Mouse (Mus musculus) heart, postnatal 0 days (tissue): Measurements from ENCODE around the gene Dbp.

Source experiments
- CTCF ChIP-seq: IDR thresholded peaks from 2 replicates; pipeline ENCODE4 v1.5.1; 2016; ENCODE audit warnings: antibody characterized with exemption, control low read depth, low read depth
- EP300 ChIP-seq: IDR thresholded peaks from 2 replicates; pipeline ENCODE4 v1.6.1; 2016; ENCODE audit warnings: antibody characterized with exemption, low read depth

GRCm38 (mm10) chr7:45716460-45716857 is 11.6 kb downstream of the Dbp start:
- TF ChIP-seq EP300 (no peak), CTCF (no peak)
